Mouse (Mus musculus): ENCODE results near the gene Zc2hc1b.

- TF ChIP-seq GATA1 (IDR thresholded peaks at IDR 0.05; ENCODE audit: borderline replicate concordance, low read length) (no peak), FLI1 (IDR thresholded peaks at IDR 0.05; ENCODE audit: low read length) (no peak)
Measured at GRCm38 (mm10) chr10:13100061-13100648, 77.7 kb downstream of the Zc2hc1b start.
